Mouse (Mus musculus) urinary bladder, adult 2 months (tissue): Measurements from ENCODE around the gene Gdpd3. TPM values are rescaled to one million over a fixed set of nuclear protein-coding genes. Genes with fewer than 3 reads are reported as not detected.
A peak's percentile ranks its signal among the peaks of the same experiment; 100 is the strongest.
"Not testable (repeated sequence)": the region's sequence is repeated elsewhere in the genome, so short reads cannot be mapped to it uniquely, and the experiment has no call there.

Source experiments
- DNase-seq: peaks from one replicate; pipeline ENCODE4 v3.0.0; 2022; ENCODE audit warnings: low spot score
- polyA plus RNA-seq: library from polyadenylated mRNA; depleted of rRNA; stranded (reverse); fragments of >200 nt; gene quantifications from 2 replicates; pipeline ENCODE4 v1.2.3, GENCODE M21; 2012

Gene Gdpd3
- polyA plus RNA-seq, 1 experiment: 28.5 TPM

DNA sequence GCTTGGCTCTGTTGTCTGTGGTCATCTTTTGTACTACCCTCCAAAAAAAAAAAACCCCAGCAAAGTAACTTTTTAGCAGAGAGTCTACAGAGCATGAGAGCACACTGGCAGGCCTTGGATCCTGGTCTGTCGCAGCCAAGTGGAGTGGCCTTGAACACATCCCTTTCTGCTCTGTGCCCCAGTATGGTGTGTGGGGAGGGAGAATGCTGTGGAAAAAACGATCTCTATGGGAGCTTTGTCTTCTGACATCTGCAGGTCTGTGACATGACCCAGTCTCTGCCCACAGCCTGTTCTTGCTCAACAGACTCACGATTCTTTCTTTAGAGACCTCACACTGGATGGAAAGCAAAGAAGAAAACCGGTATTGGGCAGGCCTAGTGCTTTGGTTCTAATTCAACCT lies 5.2 kb upstream of the Gdpd3 start:
- DNase-seq: no peak

- no peak for DNase-seq
Observed at GRCm38 (mm10) chr7:126761529-126762067, 4.5 kb upstream of the Gdpd3 start.

DNA sequence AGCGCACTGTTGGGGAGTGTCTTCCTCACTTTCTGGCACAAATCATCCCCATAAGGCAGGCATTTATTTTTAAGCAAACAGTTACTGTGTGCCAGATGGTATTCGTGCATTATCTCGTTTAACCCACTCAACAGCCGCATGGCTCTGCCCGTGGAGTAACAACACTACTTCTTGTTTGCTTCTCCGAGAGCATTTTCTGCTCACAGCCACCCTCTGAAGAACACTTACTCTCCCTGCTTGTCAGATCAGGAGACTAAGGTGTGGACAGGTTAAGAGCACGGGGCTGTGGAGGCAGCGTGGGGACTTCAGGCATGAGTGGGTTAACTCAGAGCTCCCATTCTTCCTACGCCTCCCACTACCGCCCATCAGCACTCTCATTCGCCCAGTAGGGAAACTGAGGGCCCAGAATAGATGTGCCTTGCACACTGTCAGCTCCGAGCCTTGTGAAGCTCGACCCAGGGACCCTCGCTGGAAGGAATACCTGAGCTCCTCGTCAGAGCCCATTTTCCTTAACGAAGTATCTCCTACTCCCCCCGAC lies 3.6 kb upstream of the Gdpd3 start:
- no peak for DNase-seq

DNA sequence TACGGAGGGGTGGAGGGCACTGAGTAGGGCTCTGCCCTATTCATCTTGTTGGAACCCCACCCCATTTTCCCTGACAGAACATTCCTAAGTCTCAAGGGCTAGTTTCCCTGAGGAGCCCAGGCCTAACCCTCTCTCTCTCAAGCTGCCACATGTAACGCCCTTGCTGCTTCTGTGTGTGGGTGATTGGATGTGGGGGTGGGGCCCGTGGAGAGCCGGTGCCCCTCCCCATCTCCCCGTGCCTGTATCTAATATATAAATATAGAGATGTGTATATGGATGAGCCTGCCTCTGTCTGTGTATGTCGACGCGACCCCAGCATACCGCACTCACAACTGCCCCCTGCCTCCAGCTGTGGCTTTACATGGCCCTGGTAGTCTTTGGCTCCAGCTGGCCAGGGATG lies 594 bp upstream of the Gdpd3 start:
- no peak for DNase-seq

DNA sequence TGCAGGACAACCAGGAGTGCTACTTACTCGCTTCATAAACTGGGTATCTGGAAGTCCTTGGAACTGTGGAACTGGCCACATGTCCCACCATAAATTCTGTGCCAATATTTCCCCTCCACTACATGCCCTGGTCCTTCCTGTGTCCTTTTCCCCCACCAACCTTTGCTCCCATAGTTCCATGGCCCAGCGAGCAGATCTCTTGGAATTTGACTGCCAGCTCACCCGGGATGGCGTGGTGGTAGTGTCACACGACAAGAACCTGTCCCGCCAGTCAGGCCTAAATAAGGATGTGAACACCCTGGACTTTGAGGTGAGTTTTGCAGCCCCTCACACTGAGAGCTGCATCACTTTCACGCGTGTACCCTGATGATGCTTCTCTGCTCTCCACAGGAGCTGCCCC lies 867 bp downstream of the Gdpd3 start:
- no peak for DNase-seq

GRCm38 (mm10) chr7:126770784-126771183 lies 4.7 kb downstream of the Gdpd3 start:
- DNase-seq: no peak

DNA sequence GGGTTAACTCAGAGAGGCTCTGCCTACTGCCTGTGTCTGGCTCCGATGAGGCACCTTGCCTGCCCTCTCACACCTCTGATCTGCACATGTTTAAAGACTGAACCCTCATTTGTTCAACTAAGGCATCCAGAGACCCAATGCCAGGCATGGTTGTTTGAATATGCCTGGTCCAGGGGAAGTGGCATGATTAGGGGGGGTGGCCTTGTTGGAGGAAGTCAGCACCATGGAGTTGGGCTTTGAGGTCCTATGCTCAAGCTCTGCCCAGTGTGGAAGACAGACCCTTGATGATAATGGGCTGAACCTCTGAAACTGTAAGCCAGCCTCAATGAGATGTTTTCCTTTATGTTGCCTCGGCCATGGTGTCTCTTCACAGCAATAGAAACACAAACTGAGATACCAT lies 7.2 kb downstream of the Gdpd3 start:
- no peak for DNase-seq

DNA sequence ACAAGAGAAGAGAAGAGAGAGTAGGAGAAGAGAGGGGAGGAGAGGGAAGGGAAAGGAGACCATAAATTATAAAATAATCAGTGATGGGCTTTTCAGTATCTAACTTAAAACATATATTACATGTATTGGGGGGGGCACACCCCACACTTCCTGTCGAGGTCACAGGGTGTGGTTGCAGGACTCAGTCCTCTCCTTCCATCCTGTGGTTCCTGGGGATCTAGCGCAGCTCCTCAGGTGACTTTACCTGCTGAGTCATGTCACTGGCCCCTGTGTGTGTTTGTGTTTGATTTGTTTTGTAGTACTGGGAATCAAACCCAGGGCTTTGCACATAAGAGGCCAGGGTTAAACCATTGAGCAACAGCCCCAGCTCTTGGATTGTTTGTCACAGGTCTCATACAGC lies 8.3 kb downstream of the Gdpd3 start:
- no peak for DNase-seq

DNA sequence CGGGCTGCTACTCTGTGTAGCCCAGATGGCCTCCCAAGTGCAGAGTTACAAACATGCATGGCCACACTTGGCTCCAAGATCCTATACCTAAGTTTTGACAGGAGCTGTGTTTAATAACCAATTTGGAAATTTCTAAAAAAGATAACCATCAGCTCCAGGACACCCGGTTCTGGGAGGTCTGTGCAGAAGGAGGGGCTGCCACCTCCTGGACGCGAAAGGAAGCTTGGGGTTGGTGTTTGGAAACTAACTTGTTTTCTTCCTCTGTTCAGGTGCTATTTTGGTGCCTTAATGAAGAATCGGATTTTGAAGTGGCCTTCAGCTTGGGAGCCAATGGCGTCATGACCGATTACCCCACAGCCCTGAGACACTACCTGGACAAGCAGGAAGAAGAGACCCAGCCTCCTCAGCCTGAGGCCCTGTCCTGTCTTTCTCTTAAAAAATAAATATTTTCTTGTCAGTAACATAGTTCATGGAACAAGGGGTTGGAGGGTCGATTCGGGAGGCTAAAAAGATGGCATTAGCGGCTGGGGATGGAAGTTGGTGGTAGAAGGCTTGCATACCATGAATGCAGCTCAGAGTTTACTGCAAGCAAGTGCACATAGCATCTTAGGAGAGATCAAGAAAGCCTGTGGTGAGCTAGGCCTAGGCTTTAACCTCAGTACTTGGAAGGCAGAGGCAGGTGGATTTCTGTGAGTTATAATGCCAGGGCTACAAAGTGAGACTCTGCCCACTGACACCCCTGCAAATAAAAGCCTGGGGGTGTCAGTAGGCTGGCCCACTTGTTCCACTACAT lies 9.2 kb downstream of the Gdpd3 start:
- DNase-seq: no peak

DNA sequence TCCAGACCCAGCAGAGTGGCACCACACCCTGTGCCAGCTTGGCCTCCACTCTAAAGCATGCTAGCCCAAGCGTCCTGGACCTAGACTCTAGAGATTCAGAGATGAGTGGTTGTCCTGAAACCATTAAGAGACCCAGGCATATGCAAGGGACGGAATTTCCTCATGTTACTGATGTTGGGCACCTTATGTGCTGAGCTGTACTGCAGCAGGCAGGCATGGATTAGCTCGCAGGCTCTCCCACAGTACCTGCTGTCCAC lies 9.8 kb downstream of the Gdpd3 start:
- no peak for DNase-seq

DNA sequence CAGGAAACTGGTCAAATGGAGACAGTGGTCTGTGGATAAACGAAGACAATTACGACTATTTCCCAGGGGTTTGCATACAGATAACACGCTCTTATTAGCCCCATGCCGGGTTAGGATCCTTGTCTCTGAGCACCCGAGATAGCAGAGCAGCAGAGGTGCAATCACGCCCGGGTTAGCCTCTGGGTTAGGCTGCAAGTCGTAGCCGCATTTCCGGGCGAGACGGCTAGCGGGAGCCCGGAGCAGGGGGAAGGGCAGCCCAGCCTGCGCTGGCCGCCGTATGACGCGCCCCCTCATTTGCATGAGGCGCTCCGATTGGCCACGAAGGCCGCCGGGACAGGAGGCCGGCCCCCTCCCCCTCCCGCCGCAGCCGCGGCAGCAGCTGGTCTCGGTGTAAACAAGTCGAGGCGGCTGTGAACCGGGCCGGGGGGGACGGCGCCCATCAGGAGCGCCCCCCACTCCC lies 10.5 kb downstream of the Gdpd3 start, which contains the start of gene Ypel3:
Ypel3 (plus strand) TSS at position 358 of the 460 bp plus-strand sequence.
- DNase-seq: peak; percentile 92

- no peak for DNase-seq
Observed at GRCm38 (mm10) chr7:126777476-126777875, 11.3 kb downstream of the Gdpd3 start.

DNA sequence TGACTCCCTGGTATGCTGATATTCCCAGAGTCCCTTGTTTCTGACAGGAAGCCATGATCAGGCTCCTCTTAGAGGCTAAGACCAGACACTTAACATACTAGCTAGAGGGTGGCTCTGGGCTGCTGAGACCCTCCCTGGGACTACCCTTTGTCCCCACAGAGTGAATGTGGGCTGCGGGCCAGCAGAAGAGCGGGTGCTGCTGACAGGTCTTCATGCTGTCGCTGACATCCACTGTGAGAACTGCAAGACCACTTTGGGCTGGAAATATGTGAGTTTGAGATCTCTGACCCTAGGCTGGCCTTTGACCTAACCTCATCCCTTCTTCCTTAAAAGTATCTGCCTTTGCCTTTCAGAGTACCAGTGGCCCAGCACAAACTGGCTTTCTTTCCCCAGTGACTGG lies 12.0 kb downstream of the Gdpd3 start:
- DNase-seq: no peak

- not testable (repeated sequence) for DNase-seq
Observed at GRCm38 (mm10) chr7:126779101-126779500, 13.0 kb downstream of the Gdpd3 start.

- DNase-seq: no peak
Observed at GRCm38 (mm10) chr7:126779983-126780970, 14.1 kb downstream of the Gdpd3 start.

- no peak for DNase-seq
Observed at GRCm38 (mm10) chr7:126780971-126781635, 15.0 kb downstream of the Gdpd3 start, which contains the start of gene Tbx6. Gene Tbx6 (plus strand): TSS chr7:126781483.

DNA sequence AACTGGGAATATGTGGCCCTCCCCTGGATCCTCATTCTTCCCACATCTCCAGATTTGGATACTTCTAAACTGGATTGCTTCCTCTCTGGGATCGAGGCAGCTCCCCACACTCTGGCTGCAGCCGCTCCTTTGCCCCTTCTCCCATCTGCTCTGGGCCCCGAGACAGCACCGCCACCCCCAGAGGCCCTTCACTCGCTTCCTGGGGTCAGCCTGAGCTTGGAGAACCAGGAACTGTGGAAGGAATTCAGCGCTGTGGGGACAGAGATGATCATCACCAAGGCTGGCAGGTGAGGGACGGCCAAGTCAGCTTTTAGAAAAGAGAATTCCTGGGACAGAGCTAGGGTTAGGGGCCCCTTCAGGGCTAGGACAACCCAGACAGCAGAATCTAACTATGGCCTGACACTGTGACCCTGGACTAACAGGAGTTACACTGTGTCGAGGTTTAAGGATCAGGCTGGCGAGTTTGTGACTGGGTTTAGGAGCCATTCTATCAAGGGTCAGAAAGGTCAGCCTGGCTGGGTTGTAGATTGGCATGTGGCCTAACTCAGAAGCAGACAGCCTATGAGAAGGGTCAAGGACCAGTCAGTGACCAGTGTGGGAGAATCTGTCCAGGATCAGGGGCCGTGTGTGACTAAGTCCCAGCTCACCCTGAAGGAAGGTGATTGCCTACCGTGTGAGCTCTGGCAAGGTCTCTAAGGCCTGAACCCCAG lies 15.7 kb downstream of the Gdpd3 start:
- DNase-seq: no peak

- DNase-seq: no peak
Observed at GRCm38 (mm10) chr7:126782693-126783092, 16.6 kb downstream of the Gdpd3 start.

DNA sequence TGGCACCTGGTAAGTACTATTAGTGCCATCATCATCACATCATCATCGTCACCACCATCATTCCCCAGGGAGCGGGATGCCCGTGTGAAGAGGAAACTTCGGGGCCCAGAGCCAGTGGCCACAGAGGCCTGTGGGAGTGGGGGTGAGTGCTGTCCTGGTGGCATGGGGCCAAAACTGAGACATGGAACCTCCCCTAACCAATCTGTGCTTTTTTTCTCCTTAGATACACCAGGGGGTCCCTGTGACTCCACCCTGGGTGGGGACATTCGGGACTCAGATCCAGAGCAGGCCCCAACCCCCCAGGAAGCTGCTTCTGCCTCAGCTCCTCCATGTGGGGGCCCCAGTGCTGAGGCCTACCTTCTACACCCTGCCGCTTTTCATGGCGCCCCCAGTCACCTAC lies 18.3 kb downstream of the Gdpd3 start:
- no peak for DNase-seq

GRCm38 (mm10) chr7:126785056-126785455 lies 18.9 kb downstream of the Gdpd3 start:
- no peak for DNase-seq

DNA sequence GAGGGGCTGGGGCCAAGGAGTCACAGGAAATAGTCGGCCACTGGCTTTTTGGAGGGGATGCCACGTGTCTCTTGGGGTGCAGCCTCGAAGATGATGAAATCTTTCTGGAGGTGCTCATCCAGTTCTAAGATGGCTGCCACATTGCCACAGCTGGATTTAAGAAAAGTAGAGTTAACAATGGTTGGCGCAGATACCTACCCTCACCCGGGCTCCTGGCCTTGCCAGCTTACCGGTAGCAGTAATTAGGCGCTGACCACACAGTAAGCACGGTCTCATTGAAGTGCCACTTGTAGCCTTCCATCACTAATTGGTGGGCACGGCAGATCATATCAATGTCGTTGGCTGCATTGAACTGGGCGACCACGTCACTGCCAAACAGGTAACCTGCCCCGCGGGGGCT lies 20.0 kb downstream of the Gdpd3 start:
- DNase-seq: no peak
